Mouse (Mus musculus): ENCODE measurements at regions not wholly inside any gene's neighbourhood (a gene's known extent, or its start where the extent isn't known, plus 50 kb on each side); places are given as distances from the start of the nearest gene placed in this dataset.

GRCm38 (mm10) chr13:47298010-47298409 lies 175.6 kb downstream of the Rnf144b start:
- Histone ChIP-seq H3K27ac (ENCODE audit: control insufficient read depth, insufficient read depth, low read depth, low read length) (no peak overlapping the region), H3K36me3 (ENCODE audit: control insufficient read depth, insufficient read depth, low read length) (no peaks in the 10 kb centered on the region), H3K4me3 (ENCODE audit: control insufficient read depth, low read depth, low read length) (no peak overlapping the region), H3K4me1 (ENCODE audit: control insufficient read depth, insufficient read depth, low read length) (no peaks in the 10 kb centered on the region), H3K27me3 (ENCODE audit: control insufficient read depth, insufficient read depth, low read length) (no peaks in the 10 kb centered on the region)
- TF ChIP-seq POLR2A (IDR thresholded peaks at IDR 0.05; ENCODE audit: control insufficient read depth, low read depth, low read length) (no peak), CTCF (IDR thresholded peaks at IDR 0.05; ENCODE audit: control insufficient read depth, insufficient read depth, insufficient replicate concordance, low read depth, low read length) (no peak)

DNA sequence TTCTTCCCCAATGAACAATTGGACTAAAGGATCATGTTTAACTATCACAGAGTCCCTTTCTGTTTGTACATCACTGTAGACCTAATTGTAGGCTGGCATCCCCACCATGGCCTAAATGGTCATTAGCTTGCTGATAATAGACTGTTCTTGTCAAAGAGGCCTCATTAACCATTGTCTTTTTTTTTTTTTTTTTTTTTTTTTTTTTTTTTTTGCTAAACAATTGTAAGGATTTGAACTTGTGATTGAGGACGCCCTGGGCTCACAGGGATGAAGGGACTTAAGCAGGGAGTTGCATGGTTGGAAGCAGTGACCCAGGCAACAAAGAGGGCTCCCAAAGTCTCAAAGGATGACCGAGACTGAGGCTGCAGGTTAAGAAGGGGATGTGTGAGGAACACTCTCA lies 178.0 kb downstream of the Rnf144b start:
- TF ChIP-seq CTCF (IDR thresholded peaks at IDR 0.05; ENCODE audit: control insufficient read depth, insufficient read depth, insufficient replicate concordance, low read depth, low read length): no peak
- no peak for TF ChIP-seq POLR2A (IDR thresholded peaks at IDR 0.05; ENCODE audit: control insufficient read depth, low read depth, low read length)
- H3K27me3 ChIP-seq (ENCODE audit: control insufficient read depth, insufficient read depth, low read length): no peaks in the 10 kb centered on the region
- no peaks in the 10 kb centered on the region for H3K36me3 ChIP-seq (ENCODE audit: control insufficient read depth, insufficient read depth, low read length)
- no peak overlapping the region for H3K27ac ChIP-seq (ENCODE audit: control insufficient read depth, insufficient read depth, low read depth, low read length)
- no peaks in the 10 kb centered on the region for H3K4me1 ChIP-seq (ENCODE audit: control insufficient read depth, insufficient read depth, low read length)
- H3K4me3 ChIP-seq (ENCODE audit: control insufficient read depth, low read depth, low read length): no peak overlapping the region

DNA sequence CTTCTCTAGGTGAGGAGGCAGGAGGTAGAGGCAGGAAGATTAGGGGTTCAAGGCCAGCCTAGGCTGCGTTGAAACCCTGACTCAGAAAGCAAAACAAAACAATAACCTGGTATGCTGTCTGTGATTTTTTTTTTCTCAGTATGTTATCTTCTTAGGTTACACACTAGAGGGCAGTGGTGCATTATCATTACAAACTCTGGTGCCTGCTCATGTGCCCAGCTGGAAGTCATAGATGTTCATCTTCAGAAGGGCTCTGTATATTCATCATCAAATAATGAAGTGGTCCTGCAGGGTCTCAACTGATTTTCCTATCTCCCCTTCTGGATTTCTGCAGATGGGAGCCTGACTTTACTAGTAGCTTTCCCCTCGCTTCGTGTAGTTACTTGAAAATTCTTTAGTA lies 178.6 kb downstream of the Rnf144b start:
- Histone ChIP-seq H3K36me3 (ENCODE audit: control insufficient read depth, insufficient read depth, low read length) (no peaks in the 10 kb centered on the region), H3K4me3 (ENCODE audit: control insufficient read depth, low read depth, low read length) (no peak overlapping the region), H3K27ac (ENCODE audit: control insufficient read depth, insufficient read depth, low read depth, low read length) (no peak overlapping the region), H3K4me1 (ENCODE audit: control insufficient read depth, insufficient read depth, low read length) (no peaks in the 10 kb centered on the region), H3K27me3 (ENCODE audit: control insufficient read depth, insufficient read depth, low read length) (no peaks in the 10 kb centered on the region)
- TF ChIP-seq POLR2A (IDR thresholded peaks at IDR 0.05; ENCODE audit: control insufficient read depth, low read depth, low read length): no peak
- TF ChIP-seq CTCF (IDR thresholded peaks at IDR 0.05; ENCODE audit: control insufficient read depth, insufficient read depth, insufficient replicate concordance, low read depth, low read length): no peak

GRCm38 (mm10) chr13:47309492-47309891 lies 187.0 kb downstream of the Rnf144b start:
- Histone ChIP-seq H3K27me3 (ENCODE audit: control insufficient read depth, insufficient read depth, low read length) (no peaks in the 10 kb centered on the region), H3K27ac (ENCODE audit: control insufficient read depth, insufficient read depth, low read depth, low read length) (no peak overlapping the region), H3K4me1 (ENCODE audit: control insufficient read depth, insufficient read depth, low read length) (no peaks in the 10 kb centered on the region), H3K36me3 (ENCODE audit: control insufficient read depth, insufficient read depth, low read length) (no peaks in the 10 kb centered on the region), H3K4me3 (ENCODE audit: control insufficient read depth, low read depth, low read length) (no peak overlapping the region)
- TF ChIP-seq CTCF (IDR thresholded peaks at IDR 0.05; ENCODE audit: control insufficient read depth, insufficient read depth, insufficient replicate concordance, low read depth, low read length) (no peak), POLR2A (IDR thresholded peaks at IDR 0.05; ENCODE audit: control insufficient read depth, low read depth, low read length) (no peak)

DNA sequence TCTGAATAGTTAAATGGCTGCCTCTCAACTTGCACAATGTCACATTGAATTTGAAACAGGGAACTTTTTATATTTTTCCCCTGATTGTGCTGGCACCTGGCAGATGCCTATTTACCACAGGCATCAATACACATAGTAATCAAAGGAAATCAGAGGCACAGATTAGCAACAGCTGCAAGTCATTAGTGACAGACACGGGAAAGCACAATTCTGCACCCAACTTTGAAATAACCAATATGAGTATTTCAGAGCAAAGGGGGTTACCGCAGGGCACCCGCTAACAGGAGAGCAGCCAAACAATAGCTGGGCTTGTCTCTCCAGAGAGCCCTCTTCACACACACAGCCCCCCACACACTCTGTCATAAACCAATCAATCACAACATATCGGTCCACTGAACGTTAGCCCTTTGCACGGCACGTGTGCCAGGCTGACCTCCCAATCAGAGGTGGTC lies 188.3 kb downstream of the Rnf144b start:
- Histone ChIP-seq H3K27me3 (ENCODE audit: control insufficient read depth, insufficient read depth, low read length) (no peaks in the 10 kb centered on the region), H3K36me3 (ENCODE audit: control insufficient read depth, insufficient read depth, low read length) (no peaks in the 10 kb centered on the region), H3K27ac (ENCODE audit: control insufficient read depth, insufficient read depth, low read depth, low read length) (no peak overlapping the region), H3K4me1 (ENCODE audit: control insufficient read depth, insufficient read depth, low read length) (no peaks in the 10 kb centered on the region), H3K4me3 (ENCODE audit: control insufficient read depth, low read depth, low read length) (no peak overlapping the region)
- TF ChIP-seq CTCF (IDR thresholded peaks at IDR 0.05; ENCODE audit: control insufficient read depth, insufficient read depth, insufficient replicate concordance, low read depth, low read length) (no peak), POLR2A (IDR thresholded peaks at IDR 0.05; ENCODE audit: control insufficient read depth, low read depth, low read length) (no peak)

GRCm38 (mm10) chr13:47319549-47319948 lies 197.1 kb downstream of the Rnf144b start:
- Histone ChIP-seq H3K4me1 (ENCODE audit: control insufficient read depth, insufficient read depth, low read length) (no peaks in the 10 kb centered on the region), H3K36me3 (ENCODE audit: control insufficient read depth, insufficient read depth, low read length) (no peaks in the 10 kb centered on the region), H3K27ac (ENCODE audit: control insufficient read depth, insufficient read depth, low read depth, low read length) (no peak overlapping the region), H3K4me3 (ENCODE audit: control insufficient read depth, low read depth, low read length) (no peak overlapping the region), H3K27me3 (ENCODE audit: control insufficient read depth, insufficient read depth, low read length) (no peaks in the 10 kb centered on the region)
- TF ChIP-seq CTCF (IDR thresholded peaks at IDR 0.05; ENCODE audit: control insufficient read depth, insufficient read depth, insufficient replicate concordance, low read depth, low read length) (no peak), POLR2A (IDR thresholded peaks at IDR 0.05; ENCODE audit: control insufficient read depth, low read depth, low read length) (no peak)

- TF ChIP-seq POLR2A (IDR thresholded peaks at IDR 0.05; ENCODE audit: control insufficient read depth, low read depth, low read length) (no peak), CTCF (IDR thresholded peaks at IDR 0.05; ENCODE audit: control insufficient read depth, insufficient read depth, insufficient replicate concordance, low read depth, low read length) (no peak)
- no peaks in the 10 kb centered on the region for H3K36me3 ChIP-seq (ENCODE audit: control insufficient read depth, insufficient read depth, low read length)
- no peak overlapping the region for H3K4me3 ChIP-seq (ENCODE audit: control insufficient read depth, low read depth, low read length)
- H3K4me1 ChIP-seq (ENCODE audit: control insufficient read depth, insufficient read depth, low read length): no peaks in the 10 kb centered on the region
- H3K27me3 ChIP-seq (ENCODE audit: control insufficient read depth, insufficient read depth, low read length): no peaks in the 10 kb centered on the region
- no peak overlapping the region for H3K27ac ChIP-seq (ENCODE audit: control insufficient read depth, insufficient read depth, low read depth, low read length)
Measured at GRCm38 (mm10) chr13:47321876-47322275, 199.4 kb downstream of the Rnf144b start.
